Mouse (Mus musculus) heart, adult 2 months (tissue): ENCODE measurements around the gene Dguok. TPM values are rescaled to one million over a fixed set of nuclear protein-coding genes. Genes with fewer than 3 reads are reported as not detected.
A peak's percentile ranks its signal among the peaks of the same experiment; 100 is the strongest.

ENCODE experiments used
- DNase-seq, 2 experiments: peaks; one replicate each; pipeline ENCODE4 v3.0.0; 2021
- H3K27ac ChIP-seq: fragments of 200-600 bp; 2 replicates; pipeline ENCODE4 v1.8.1; 2022
- H3K27me3 ChIP-seq: fragments of 200-500 bp; 2 replicates; pipeline ENCODE4 v1.6.1; 2012; ENCODE audit warnings: mild to moderate bottlenecking, low read length, inconsistent platforms, mixed read lengths; ENCODE audit not compliant: control insufficient read depth, insufficient read depth
- H3K36me3 ChIP-seq: fragments of 200-500 bp; 2 replicates; pipeline ENCODE4 v1.6.1; 2012; ENCODE audit warnings: low read length, inconsistent platforms; ENCODE audit not compliant: control insufficient read depth, insufficient read depth
- H3K4me1 ChIP-seq: fragments of 200-500 bp; 2 replicates; pipeline ENCODE4 v1.6.1; 2011; ENCODE audit warnings: low read length; ENCODE audit not compliant: control insufficient read depth, insufficient read depth
- H3K4me3 ChIP-seq: fragments of 200-600 bp; 2 replicates; pipeline ENCODE4 v1.8.1; 2022
- H3K79me2 ChIP-seq: fragments of 200-500 bp; replicated peaks from 2 replicates; pipeline ENCODE4 v1.6.1; 2012; ENCODE audit warnings: mild to moderate bottlenecking, inconsistent platforms, low read length, moderate library complexity, mixed read lengths; ENCODE audit not compliant: control insufficient read depth, insufficient read depth
- H3K9ac ChIP-seq: fragments of 200-500 bp; 2 replicates; pipeline ENCODE4 v1.6.1; 2012; ENCODE audit warnings: low read depth, mild to moderate bottlenecking, control low read depth, inconsistent platforms, low read length, mixed read lengths
- CTCF ChIP-seq: fragments of 200-600 bp; IDR thresholded peaks from 2 replicates; pipeline ENCODE4 v1.8.1; 2022; ENCODE audit warnings: antibody characterized with exemption, mild to moderate bottlenecking, moderate library complexity
- EP300 ChIP-seq: fragments of 200-500 bp; IDR thresholded peaks from 2 replicates; pipeline ENCODE4 v1.6.1; 2011; ENCODE audit warnings: low read depth, low read length, control low read depth; ENCODE audit not compliant: insufficient read depth
- POLR2A ChIP-seq: fragments of 200-500 bp; IDR thresholded peaks from 2 replicates; pipeline ENCODE4 v1.6.1; 2011; ENCODE audit warnings: mild to moderate bottlenecking, low read depth, low read length, control low read depth; ENCODE audit not compliant: insufficient read depth
- WGBS: fragments of 180-500 bp; shearing (Covaris S2); methylation state at CpG from one replicate; pipeline ENCODE4 v1.1.7; 2018; 5-methylcytosine and 5-hydroxymethylcytosine counted together
- intact Hi-C: fragments of 180-260 bp; cut with DNase I; formaldehyde crosslinking; loops from one replicate; pipeline ENCODE4 v1.15.1; 2025
- polyA plus RNA-seq: library from polyadenylated mRNA; depleted of rRNA; stranded (reverse); fragments of >200 nt; gene quantifications from 2 replicates; pipeline ENCODE4 v1.2.3, GENCODE M21; 2012
- total RNA-seq, 2 experiments: library from RNA; stranded (reverse); gene quantifications; 2 replicates each; pipeline ENCODE4 v1.2.3; 2021

The Dguok gene
- total and polyA plus RNA-seq, 3 experiments: 32.4 to 48.1 (median 33.7) TPM

GRCm38 (mm10) chr6:83496753-83497710, 9.7 kb downstream of the Dguok start:
- peak overlapping the region; percentile 28; the same call in 1 of the 2 replicates for H3K9ac ChIP-seq

GRCm38 (mm10) chr6:83496009-83496752, 10.6 kb downstream of the Dguok start:
- H3K4me3 ChIP-seq: no peak overlapping the region
- no peaks in the 10 kb centered on the region for H3K36me3 ChIP-seq
- no peaks in the 10 kb centered on the region for H3K79me2 ChIP-seq
- no peak overlapping the region for H3K9ac ChIP-seq
- no peaks in the 10 kb centered on the region for H3K27me3 ChIP-seq
- intact Hi-C loops: no loop called here
- DNase-seq: peak; percentile 60 to 73
- peak; percentile 51; the same call in 1 of the 2 replicates for TF ChIP-seq EP300
- no peak for TF ChIP-seq CTCF
- H3K27ac ChIP-seq: peak overlapping the region; percentile 47
- peaks cover 2% of the 10 kb centered on the region; the same call in 1 of the 2 replicates for H3K4me1 ChIP-seq
- 68% methylated on average over 9 of the region's 9 CpGs for WGBS

More at GRCm38 (mm10) chr6:83496753-83497710, 9.7 kb downstream of the Dguok start:
- DNase-seq: peak in 1 of 2 experiments; percentile 59
- no peak for TF ChIP-seq CTCF
- TF ChIP-seq EP300: 0 out of 2 replicates have a peak, but pooled peaks have one; percentile 24
- H3K4me3 ChIP-seq: no peak overlapping the region
- H3K27ac ChIP-seq: peak overlapping the region; percentile 65
- H3K4me1 ChIP-seq: peaks cover 4% of the 10 kb centered on the region; the same call in 1 of the 2 replicates
- no peaks in the 10 kb centered on the region for H3K27me3 ChIP-seq
- no peaks in the 10 kb centered on the region for H3K36me3 ChIP-seq
- no peaks in the 10 kb centered on the region for H3K79me2 ChIP-seq
- 36% methylated on average over 22 of the region's 22 CpGs for WGBS
- intact Hi-C loops: no loop called here

DNA sequence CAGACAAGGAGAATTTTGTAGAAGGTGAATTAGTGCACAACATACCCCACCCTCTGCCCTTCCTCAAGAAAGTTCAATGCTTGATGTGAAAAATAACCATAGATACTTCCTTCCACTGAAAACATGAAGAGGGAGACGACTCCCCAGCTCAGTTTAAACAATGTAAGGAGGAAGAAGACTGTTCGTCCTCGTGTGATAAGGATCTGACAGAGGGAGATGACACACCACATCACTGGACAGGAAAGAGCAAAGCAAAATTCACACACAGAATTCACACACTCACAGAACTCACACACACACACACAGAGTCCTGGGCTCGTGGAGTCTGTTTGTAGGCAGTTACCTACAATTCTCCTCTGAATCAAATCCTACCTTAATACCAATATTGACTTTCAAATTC, 16.1 kb downstream of the Dguok start:
- H3K36me3 ChIP-seq: no peaks in the 10 kb centered on the region
- H3K27ac ChIP-seq: no peak overlapping the region
- WGBS: 54% methylated on average over 4 of the region's 4 CpGs
- no peak for TF ChIP-seq POLR2A
- no peak for TF ChIP-seq CTCF
- no peak for TF ChIP-seq EP300
- no peaks in the 10 kb centered on the region for H3K27me3 ChIP-seq
- no peak overlapping the region for H3K9ac ChIP-seq
- no peak for DNase-seq
- no peak overlapping the region for H3K4me3 ChIP-seq
- intact Hi-C loops: no loop called here
- H3K79me2 ChIP-seq: no peaks in the 10 kb centered on the region
- H3K4me1 ChIP-seq: peaks cover 2% of the 10 kb centered on the region

- no peaks in the 10 kb centered on the region for H3K27me3 ChIP-seq
- H3K36me3 ChIP-seq: no peaks in the 10 kb centered on the region
- H3K4me3 ChIP-seq: no peak overlapping the region
- H3K4me1 ChIP-seq: peaks cover 2% of the 10 kb centered on the region
- no peaks in the 10 kb centered on the region for H3K79me2 ChIP-seq
- DNase-seq: no peak
- TF ChIP-seq CTCF: no peak
- no peak for TF ChIP-seq EP300
- TF ChIP-seq POLR2A: no peak
- no peak overlapping the region for H3K27ac ChIP-seq
- WGBS: 84% methylated on average over 5 of the region's 5 CpGs
- intact Hi-C loops: no loop called here
- no peak overlapping the region for H3K9ac ChIP-seq
Observed at GRCm38 (mm10) chr6:83488200-83488599, 18.6 kb downstream of the Dguok start.

- H3K79me2 ChIP-seq: no peaks in the 10 kb centered on the region
- TF ChIP-seq POLR2A: no peak
- TF ChIP-seq CTCF: no peak
- no peak for TF ChIP-seq EP300
- H3K9ac ChIP-seq: no peak overlapping the region
- H3K4me1 ChIP-seq: peaks cover 3% of the 10 kb centered on the region
- DNase-seq: no peak
- intact Hi-C loops: no loop called here
- 75% methylated on average over 4 of the region's 4 CpGs for WGBS
- no peak overlapping the region for H3K27ac ChIP-seq
- H3K36me3 ChIP-seq: no peaks in the 10 kb centered on the region
- no peaks in the 10 kb centered on the region for H3K27me3 ChIP-seq
- H3K4me3 ChIP-seq: no peak overlapping the region
Observed at GRCm38 (mm10) chr6:83487298-83487697, 19.5 kb downstream of the Dguok start.
